Mouse (Mus musculus): ENCODE results near the gene A830031A19Rik. TPM values are rescaled to one million over a fixed set of nuclear protein-coding genes. Genes with fewer than 3 reads are reported as not detected.

The A830031A19Rik gene
- polyA plus RNA-seq, 1 experiment from 2014 or later, result not detected

DNA sequence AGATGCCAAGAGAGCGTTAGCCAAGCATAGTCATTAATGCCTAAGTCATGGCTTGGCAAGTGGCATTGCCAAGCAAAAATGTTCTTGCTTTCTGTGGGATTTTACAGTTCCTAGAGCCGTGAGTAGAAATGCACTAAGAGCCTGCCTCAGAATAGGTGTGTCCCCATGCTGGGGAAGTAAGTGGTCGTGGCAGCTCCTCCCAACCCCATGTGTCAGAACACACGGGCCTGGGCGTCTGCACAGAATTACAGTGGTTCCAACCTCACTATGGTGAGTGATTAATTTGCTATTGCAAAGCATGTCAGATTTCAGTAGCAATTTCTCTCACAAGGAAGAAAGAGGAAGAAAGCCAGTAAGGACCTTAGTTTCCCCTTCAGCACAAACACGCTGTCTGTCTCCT is 36.9 kb upstream of the A830031A19Rik start:
- no peaks in the 10 kb centered on the region for H3K36me3 ChIP-seq (ENCODE audit: control insufficient read depth, insufficient read depth, low read length)
- no peak overlapping the region for H3K4me3 ChIP-seq (ENCODE audit: control insufficient read depth in 1 of 2, insufficient read depth in 1 of 2, low read depth in 1 of 2, low read length in 2 of 2)
- no peak overlapping the region for H3K9ac ChIP-seq (ENCODE audit: low read length)
- peaks cover 41 to 66% of the 10 kb centered on the region in 2 experiments for H3K4me1 ChIP-seq (ENCODE audit: control insufficient read depth in 2 of 2, insufficient read depth in 2 of 2, low read length in 2 of 2)
- ATAC-seq (ENCODE audit: insufficient number of reproducible peaks, insufficient read depth, low FRiP score, low read depth), result no peak
- H3K9me3 ChIP-seq (ENCODE audit: control insufficient read depth, low read length), result no peaks in the 10 kb centered on the region
- H3K27me3 ChIP-seq (ENCODE audit: control insufficient read depth, insufficient read depth, low read length), result no peaks in the 10 kb centered on the region
- 79% methylated on average over 6 of the region's 6 CpGs for WGBS
- no peak overlapping the region for H3K4me2 ChIP-seq (ENCODE audit: low read length)
- H3K27ac ChIP-seq (replicated peaks in 1 of 2; ENCODE audit: control insufficient read depth in 1 of 2, insufficient read depth in 1 of 2, low read depth in 2 of 2, low read length in 2 of 2), result no peak overlapping the region

DNA sequence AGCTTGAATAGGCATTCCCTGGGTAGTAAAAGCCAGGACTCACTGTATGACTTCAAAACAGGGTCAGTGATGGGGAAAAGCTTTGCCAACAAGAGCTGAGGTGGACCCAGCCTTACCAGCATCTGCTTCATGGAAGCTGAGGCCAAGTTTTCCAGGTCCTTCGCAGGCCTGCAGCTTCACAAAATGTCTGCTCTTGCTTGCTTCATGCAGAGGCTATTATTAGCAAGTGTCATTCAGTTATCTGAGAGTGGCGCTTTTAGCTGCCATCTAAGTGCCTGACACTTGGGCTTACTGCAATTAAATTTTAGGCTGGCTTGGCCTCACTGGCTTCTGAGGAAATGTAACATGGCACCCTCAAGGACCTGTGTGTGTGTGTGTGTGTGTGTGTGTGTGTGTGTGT is 35.3 kb upstream of the A830031A19Rik start:
- H3K36me3 ChIP-seq (ENCODE audit: control insufficient read depth, insufficient read depth, low read length), result no peaks in the 10 kb centered on the region
- ATAC-seq (ENCODE audit: insufficient number of reproducible peaks, insufficient read depth, low FRiP score, low read depth), result peak; percentile 46; the same call in 1 of the 2 replicates
- 0 out of 2 replicates have a peak overlapping the region, but pooled peaks have one; percentile 1 for H3K4me2 ChIP-seq (ENCODE audit: low read length)
- H3K9ac ChIP-seq (ENCODE audit: low read length), result no peak overlapping the region
- H3K4me3 ChIP-seq (ENCODE audit: control insufficient read depth in 1 of 2, insufficient read depth in 1 of 2, low read depth in 1 of 2, low read length in 2 of 2), result no peak overlapping the region
- peak overlapping the region; percentile 69 to 90 for H3K27ac ChIP-seq (replicated peaks in 1 of 2; ENCODE audit: control insufficient read depth in 1 of 2, insufficient read depth in 1 of 2, low read depth in 2 of 2, low read length in 2 of 2)
- no peaks in the 10 kb centered on the region for H3K9me3 ChIP-seq (ENCODE audit: control insufficient read depth, low read length)
- H3K4me1 ChIP-seq (ENCODE audit: control insufficient read depth in 2 of 2, insufficient read depth in 2 of 2, low read length in 2 of 2), result peaks cover 37 to 64% of the 10 kb centered on the region in 2 experiments
- 27% methylated on average over 2 of the region's 2 CpGs for WGBS
- H3K27me3 ChIP-seq (ENCODE audit: control insufficient read depth, insufficient read depth, low read length), result no peaks in the 10 kb centered on the region

DNA sequence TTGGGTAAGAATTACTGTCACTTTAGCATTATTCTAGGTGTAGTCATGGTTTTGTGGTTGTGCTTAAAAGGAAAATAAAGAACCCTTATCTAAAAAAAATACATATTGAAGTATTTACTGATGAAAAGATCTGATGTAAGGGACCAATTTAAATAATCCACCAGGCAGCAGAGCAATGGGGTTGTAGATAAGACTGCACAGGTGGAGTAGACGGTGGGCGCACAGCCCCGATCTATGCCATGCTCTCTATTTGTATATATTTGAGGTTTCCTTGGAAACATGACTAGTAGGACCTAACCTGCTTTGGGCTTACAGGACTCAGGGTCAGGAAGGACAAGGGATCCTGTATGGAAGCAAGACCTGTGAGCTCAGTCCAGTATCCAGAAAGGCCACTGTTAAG is 34.5 kb upstream of the A830031A19Rik start:
- Histone ChIP-seq H3K4me2 (ENCODE audit: low read length) (no peak overlapping the region), H3K9ac (ENCODE audit: low read length) (no peak overlapping the region), H3K36me3 (ENCODE audit: control insufficient read depth, insufficient read depth, low read length) (no peaks in the 10 kb centered on the region), H3K9me3 (ENCODE audit: control insufficient read depth, low read length) (no peaks in the 10 kb centered on the region), H3K27ac (replicated peaks in 1 of 2; ENCODE audit: control insufficient read depth in 1 of 2, insufficient read depth in 1 of 2, low read depth in 2 of 2, low read length in 2 of 2) (peak overlapping the region; percentile 69 to 90), H3K27me3 (ENCODE audit: control insufficient read depth, insufficient read depth, low read length) (no peaks in the 10 kb centered on the region), H3K4me3 (ENCODE audit: control insufficient read depth in 1 of 2, insufficient read depth in 1 of 2, low read depth in 1 of 2, low read length in 2 of 2) (no peak overlapping the region), H3K4me1 (ENCODE audit: control insufficient read depth in 2 of 2, insufficient read depth in 2 of 2, low read length in 2 of 2) (peaks cover 30 to 57% of the 10 kb centered on the region in 2 experiments)
- ATAC-seq (ENCODE audit: insufficient number of reproducible peaks, insufficient read depth, low FRiP score, low read depth), result no peak
- 81% methylated on average over 3 of the region's 3 CpGs for WGBS

DNA sequence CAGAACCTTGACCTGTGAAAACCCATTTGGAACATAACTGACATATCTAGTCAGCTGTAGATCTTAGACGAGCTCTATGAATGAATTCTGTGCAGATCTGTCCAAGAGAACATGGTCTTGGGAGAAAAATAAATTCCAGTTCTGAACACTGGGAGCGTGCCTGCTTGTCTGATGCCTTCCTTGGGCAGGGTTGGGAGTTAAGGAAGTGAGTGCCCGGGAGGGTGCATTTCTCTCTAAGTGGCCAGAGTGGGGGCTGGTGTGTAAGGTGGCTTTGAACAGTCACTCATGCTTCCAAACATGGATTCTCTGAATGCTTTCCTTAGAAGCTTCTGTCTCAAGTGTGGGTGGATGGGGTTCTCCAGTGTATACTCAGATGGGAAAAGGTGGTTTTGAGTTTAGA is 34.1 kb upstream of the A830031A19Rik start:
- no peak for ATAC-seq (ENCODE audit: insufficient number of reproducible peaks, insufficient read depth, low FRiP score, low read depth)
- Histone ChIP-seq H3K36me3 (ENCODE audit: control insufficient read depth, insufficient read depth, low read length) (no peaks in the 10 kb centered on the region), H3K9me3 (ENCODE audit: control insufficient read depth, low read length) (no peaks in the 10 kb centered on the region), H3K9ac (ENCODE audit: low read length) (0 out of 2 replicates have a peak overlapping the region, but pooled peaks have one; percentile 22), H3K4me3 (ENCODE audit: control insufficient read depth in 1 of 2, insufficient read depth in 1 of 2, low read depth in 1 of 2, low read length in 2 of 2) (no peak overlapping the region), H3K4me1 (ENCODE audit: control insufficient read depth in 2 of 2, insufficient read depth in 2 of 2, low read length in 2 of 2) (peaks cover 27 to 53% of the 10 kb centered on the region in 2 experiments), H3K27me3 (ENCODE audit: control insufficient read depth, insufficient read depth, low read length) (no peaks in the 10 kb centered on the region), H3K4me2 (ENCODE audit: low read length) (0 out of 2 replicates have a peak overlapping the region, but pooled peaks have one; percentile 6), H3K27ac (replicated peaks in 1 of 2; ENCODE audit: control insufficient read depth in 1 of 2, insufficient read depth in 1 of 2, low read depth in 2 of 2, low read length in 2 of 2) (peak overlapping the region; percentile 28 to 64; a peak in 3 of 4 replicates)
- WGBS, result 24% methylated on average over 3 of the region's 3 CpGs

DNA sequence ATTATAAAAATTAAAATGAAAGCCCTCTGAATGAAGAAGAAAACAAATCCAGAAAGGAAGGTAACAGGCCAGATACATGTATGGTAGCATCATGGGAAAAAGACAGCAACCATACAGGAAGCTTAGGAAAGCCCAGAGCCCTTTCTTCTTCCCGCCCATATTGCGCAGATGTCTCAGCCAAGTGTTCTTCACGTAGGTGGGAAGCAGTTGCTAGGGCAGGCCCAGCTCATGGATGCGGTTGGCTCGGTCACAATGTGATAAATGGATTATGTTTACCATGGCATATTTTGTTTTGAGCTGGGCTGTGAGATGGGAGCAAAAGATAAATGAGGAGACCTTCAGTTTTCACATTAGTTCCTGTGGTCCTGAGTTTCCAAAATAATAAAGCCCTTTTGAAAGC is 32.6 kb upstream of the A830031A19Rik start:
- peaks cover 27 to 56% of the 10 kb centered on the region in 2 experiments for H3K4me1 ChIP-seq (ENCODE audit: control insufficient read depth in 2 of 2, insufficient read depth in 2 of 2, low read length in 2 of 2)

DNA sequence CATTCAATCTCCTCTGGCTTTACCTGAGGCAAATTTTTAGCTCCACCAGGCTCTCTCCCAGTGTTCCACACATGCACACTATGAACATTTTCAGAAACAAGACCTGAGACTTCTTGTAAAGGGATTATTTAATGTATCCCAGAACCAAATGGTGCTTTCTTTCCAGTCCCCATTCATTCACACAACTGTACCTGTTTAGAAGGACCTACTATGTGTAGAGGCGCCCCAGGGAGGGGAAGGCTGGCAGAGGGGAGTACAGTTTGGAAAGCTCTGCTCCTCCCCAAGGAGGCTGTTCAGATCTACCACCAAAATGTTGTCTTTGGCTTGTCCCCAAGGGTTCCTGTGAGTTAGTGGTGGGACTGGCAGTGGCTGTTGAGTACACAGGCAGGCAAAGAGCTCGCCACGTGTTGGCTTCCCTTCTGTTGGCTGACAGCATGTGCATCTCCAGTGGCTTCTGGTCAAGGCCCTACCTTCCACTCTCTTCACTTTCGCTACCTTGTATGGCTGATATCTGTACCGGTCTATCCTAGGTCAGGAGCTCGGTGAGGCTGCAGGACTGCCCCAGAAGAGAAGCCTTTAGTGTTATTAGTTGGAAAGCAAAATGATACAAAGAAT is 28.4 kb upstream of the A830031A19Rik start:
- no peak overlapping the region for H3K4me3 ChIP-seq (ENCODE audit: control insufficient read depth in 1 of 2, insufficient read depth in 1 of 2, low read depth in 1 of 2, low read length in 2 of 2)
- H3K4me1 ChIP-seq (ENCODE audit: control insufficient read depth in 2 of 2, insufficient read depth in 2 of 2, low read length in 2 of 2), result peaks cover 39 to 66% of the 10 kb centered on the region in 2 experiments
- no peaks in the 10 kb centered on the region for H3K9me3 ChIP-seq (ENCODE audit: control insufficient read depth, low read length)
- H3K4me2 ChIP-seq (ENCODE audit: low read length), result no peak overlapping the region
- 74% methylated on average over 6 of the region's 6 CpGs for WGBS
- no peak overlapping the region for H3K9ac ChIP-seq (ENCODE audit: low read length)
- no peak for ATAC-seq (ENCODE audit: insufficient number of reproducible peaks, insufficient read depth, low FRiP score, low read depth)
- no peaks in the 10 kb centered on the region for H3K36me3 ChIP-seq (ENCODE audit: control insufficient read depth, insufficient read depth, low read length)
- no peaks in the 10 kb centered on the region for H3K27me3 ChIP-seq (ENCODE audit: control insufficient read depth, insufficient read depth, low read length)
- H3K27ac ChIP-seq (replicated peaks in 1 of 2; ENCODE audit: control insufficient read depth in 1 of 2, insufficient read depth in 1 of 2, low read depth in 2 of 2, low read length in 2 of 2), result no peak overlapping the region

More for the DNA sequence above, 32.6 kb upstream of the A830031A19Rik start:
- ATAC-seq (ENCODE audit: insufficient number of reproducible peaks, insufficient read depth, low FRiP score, low read depth), result no peak
- Histone ChIP-seq H3K27me3 (ENCODE audit: control insufficient read depth, insufficient read depth, low read length) (no peaks in the 10 kb centered on the region), H3K4me3 (ENCODE audit: control insufficient read depth in 1 of 2, insufficient read depth in 1 of 2, low read depth in 1 of 2, low read length in 2 of 2) (no peak overlapping the region), H3K9me3 (ENCODE audit: control insufficient read depth, low read length) (no peaks in the 10 kb centered on the region), H3K4me2 (ENCODE audit: low read length) (no peak overlapping the region), H3K9ac (ENCODE audit: low read length) (no peak overlapping the region), H3K27ac (replicated peaks in 1 of 2; ENCODE audit: control insufficient read depth in 1 of 2, insufficient read depth in 1 of 2, low read depth in 2 of 2, low read length in 2 of 2) (no peak overlapping the region), H3K36me3 (ENCODE audit: control insufficient read depth, insufficient read depth, low read length) (no peaks in the 10 kb centered on the region)
- 90% methylated on average over 5 of the region's 5 CpGs for WGBS

DNA sequence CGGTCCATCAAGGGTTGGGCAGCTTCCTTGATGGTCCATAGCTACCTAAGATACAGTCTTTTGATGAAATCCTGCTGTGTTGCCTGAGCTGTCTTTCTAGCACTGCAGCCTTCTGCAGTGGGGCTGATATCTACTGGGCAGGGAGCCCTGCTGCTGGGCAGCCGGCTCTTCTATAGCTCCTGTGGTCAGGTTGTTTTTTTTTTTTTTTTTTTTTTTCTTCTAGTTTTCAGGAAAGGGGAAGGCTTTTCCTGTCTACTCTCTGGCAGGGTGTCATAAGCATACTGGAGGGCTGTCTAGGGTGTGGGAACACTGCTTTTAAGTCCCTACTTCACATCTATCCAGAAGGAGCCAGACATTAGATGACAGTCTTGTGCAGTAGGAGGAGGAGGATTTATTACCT is 27.5 kb upstream of the A830031A19Rik start:
- no peaks in the 10 kb centered on the region for H3K36me3 ChIP-seq (ENCODE audit: control insufficient read depth, insufficient read depth, low read length)
- ATAC-seq (ENCODE audit: insufficient number of reproducible peaks, insufficient read depth, low FRiP score, low read depth), result no peak
- WGBS, result 45% methylated on average over 2 of the region's 2 CpGs
- no peaks in the 10 kb centered on the region for H3K9me3 ChIP-seq (ENCODE audit: control insufficient read depth, low read length)
- no peak overlapping the region; the same call in 1 of the 2 replicates for H3K9ac ChIP-seq (ENCODE audit: low read length)
- no peaks in the 10 kb centered on the region for H3K27me3 ChIP-seq (ENCODE audit: control insufficient read depth, insufficient read depth, low read length)
- no peak overlapping the region for H3K4me3 ChIP-seq (ENCODE audit: control insufficient read depth in 1 of 2, insufficient read depth in 1 of 2, low read depth in 1 of 2, low read length in 2 of 2)
- no peak overlapping the region for H3K4me2 ChIP-seq (ENCODE audit: low read length)
- no peak overlapping the region for H3K27ac ChIP-seq (replicated peaks in 1 of 2; ENCODE audit: control insufficient read depth in 1 of 2, insufficient read depth in 1 of 2, low read depth in 2 of 2, low read length in 2 of 2)
- H3K4me1 ChIP-seq (ENCODE audit: control insufficient read depth in 2 of 2, insufficient read depth in 2 of 2, low read length in 2 of 2), result peaks cover 33 to 59% of the 10 kb centered on the region in 2 experiments

DNA sequence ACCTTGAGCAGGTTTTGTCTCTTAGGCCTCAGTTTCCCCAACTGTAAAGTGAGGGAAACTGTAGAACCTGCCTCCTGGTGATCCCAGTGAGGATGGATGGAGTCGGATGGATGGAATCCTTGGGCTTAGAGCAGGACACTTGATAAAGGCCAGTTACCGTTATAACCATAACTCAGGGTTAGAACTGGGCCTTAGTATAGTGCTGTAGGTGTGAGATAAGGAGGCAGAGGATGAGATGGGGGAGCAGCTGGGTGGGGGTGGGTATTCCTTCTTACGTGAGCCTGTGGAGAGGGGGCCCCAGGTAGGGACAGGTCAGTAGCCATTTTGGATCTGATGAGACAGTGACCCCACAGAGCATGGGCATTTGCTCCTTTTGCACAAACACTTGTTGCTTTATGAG is 26.8 kb upstream of the A830031A19Rik start:
- ATAC-seq (ENCODE audit: insufficient number of reproducible peaks, insufficient read depth, low FRiP score, low read depth), result no peak
- Histone ChIP-seq H3K9ac (ENCODE audit: low read length) (no peak overlapping the region), H3K9me3 (ENCODE audit: control insufficient read depth, low read length) (no peaks in the 10 kb centered on the region), H3K36me3 (ENCODE audit: control insufficient read depth, insufficient read depth, low read length) (no peaks in the 10 kb centered on the region), H3K27me3 (ENCODE audit: control insufficient read depth, insufficient read depth, low read length) (no peaks in the 10 kb centered on the region), H3K4me1 (ENCODE audit: control insufficient read depth in 2 of 2, insufficient read depth in 2 of 2, low read length in 2 of 2) (peaks cover 33 to 58% of the 10 kb centered on the region in 2 experiments), H3K4me2 (ENCODE audit: low read length) (no peak overlapping the region), H3K27ac (replicated peaks in 1 of 2; ENCODE audit: control insufficient read depth in 1 of 2, insufficient read depth in 1 of 2, low read depth in 2 of 2, low read length in 2 of 2) (no peak overlapping the region), H3K4me3 (ENCODE audit: control insufficient read depth in 1 of 2, insufficient read depth in 1 of 2, low read depth in 1 of 2, low read length in 2 of 2) (no peak overlapping the region)
- WGBS, result 73% methylated on average over 3 of the region's 3 CpGs

All from heart, embryonic 14.5 days (tissue).